Mouse (Mus musculus) intestine, postnatal 0 days (tissue): ENCODE results near the gene Aurkb. TPM values are rescaled to one million over a fixed set of nuclear protein-coding genes. Genes with fewer than 3 reads are reported as not detected.

Experiments
- ATAC-seq: fragments of 200-750 bp; cut with Nextera tagmentation; 2 replicates; pipeline ENCODE4 v1.8.0; 2017; ENCODE audit warnings: mild to moderate bottlenecking, moderate TSS enrichment, moderate library complexity
- H3K27ac ChIP-seq: fragments of 300-500 bp; sonication (generic); 2 replicates; pipeline ENCODE4 v1.5.1; 2014; ENCODE audit warnings: mild to moderate bottlenecking, low read depth, low read length, moderate library complexity
- H3K27me3 ChIP-seq: fragments of 300-500 bp; sonication (generic); replicated peaks from 2 replicates; pipeline ENCODE4 v1.6.1; 2014; ENCODE audit warnings: low read length, mixed read lengths; ENCODE audit not compliant: control insufficient read depth, insufficient read depth
- H3K36me3 ChIP-seq: fragments of 300-500 bp; sonication (generic); 2 replicates; pipeline ENCODE4 v1.6.1; 2014; ENCODE audit warnings: mild to moderate bottlenecking, moderate library complexity; ENCODE audit not compliant: control insufficient read depth, insufficient read depth
- H3K4me1 ChIP-seq: fragments of 300-500 bp; sonication (generic); replicated peaks from 2 replicates; pipeline ENCODE4 v1.6.1; 2014; ENCODE audit warnings: antibody characterized with exemption, low read length, mixed read lengths; ENCODE audit not compliant: control insufficient read depth, insufficient read depth
- H3K4me2 ChIP-seq: fragments of 300-500 bp; sonication (generic); replicated peaks from 2 replicates; pipeline ENCODE4 v1.6.1; 2014; ENCODE audit warnings: low read depth, mild to moderate bottlenecking, moderate library complexity
- H3K4me3 ChIP-seq: fragments of 300-500 bp; sonication (generic); 2 replicates; pipeline ENCODE4 v1.5.1; 2014; ENCODE audit warnings: low read depth, low read length
- H3K9ac ChIP-seq: fragments of 300-500 bp; sonication (generic); 2 replicates; pipeline ENCODE4 v1.6.1; 2014; ENCODE audit warnings: mild to moderate bottlenecking, low read depth, low read length
- H3K9me3 ChIP-seq: fragments of 300-500 bp; sonication (generic); 2 replicates; pipeline ENCODE4 v1.6.1; 2016; ENCODE audit warnings: mixed run types; ENCODE audit not compliant: control insufficient read depth
- CTCF ChIP-seq: sonication (generic); IDR thresholded peaks from 2 replicates; pipeline ENCODE4 v1.5.1; 2016; ENCODE audit warnings: low read depth, mild to moderate bottlenecking, control low read depth, antibody characterized with exemption, moderate library complexity
- WGBS: fragments of 180-500 bp; shearing (Covaris S2); extraction: QIAGEN DNeasy Blood & Tissue Kit; methylation state at CpG from one replicate; pipeline ENCODE4 v1.1.7; 2014; 5-methylcytosine and 5-hydroxymethylcytosine counted together
- polyA plus RNA-seq: library from polyadenylated mRNA; unstranded; fragments of >200 nt; fragmentation: Nextera tagmentation; extraction: Ambion mirVana; gene quantifications from 2 replicates; pipeline ENCODE4 v1.2.1, GENCODE M21; 2015

The Aurkb gene
- polyA plus RNA-seq, 1 experiment from 2014 or later, result 24.3 TPM

- H3K27ac ChIP-seq, result peak within 1 kb of the TSS; percentile 47; the same call in 1 of the 2 replicates
- H3K4me2 ChIP-seq, result peak within 1 kb of the TSS; percentile 74
- no peaks in the 10 kb centered on the region for H3K27me3 ChIP-seq
- 1% methylated on average over 38 of the region's 38 CpGs for WGBS
- H3K36me3 ChIP-seq, result no peaks in the 10 kb centered on the region
- peak within 1 kb of the TSS; percentile 57 for H3K4me3 ChIP-seq
- H3K9me3 ChIP-seq, result no peaks in the 10 kb centered on the region
- peak; percentile 80 for TF ChIP-seq CTCF
- ATAC-seq, result peak; percentile 91
- H3K4me1 ChIP-seq, result 0 out of 2 replicates have a peak, but pooled peaks cover 5% of the 10 kb centered on the region
- peak within 1 kb of the TSS; percentile 63 for H3K9ac ChIP-seq
Observed at GRCm38 (mm10) chr11:69015644-69016441, 29.6 kb upstream of the Aurkb start, which contains the start of gene Ctc1. Ctc1 (plus strand) TSS chr11:69015911.

- 45% methylated on average over 3 of the region's 3 CpGs for WGBS
- Histone ChIP-seq H3K27ac (0 out of 2 replicates have a peak overlapping the region, but pooled peaks have one; percentile 36), H3K27me3 (no peaks in the 10 kb centered on the region), H3K9me3 (no peaks in the 10 kb centered on the region), H3K9ac (peak overlapping the region; percentile 63; the same call in 1 of the 2 replicates), H3K4me1 (0 out of 2 replicates have a peak, but pooled peaks cover 5% of the 10 kb centered on the region), H3K4me3 (peak overlapping the region; percentile 57), H3K4me2 (peak overlapping the region; percentile 74), H3K36me3 (peaks cover under 1% of the 10 kb centered on the region; the same call in 1 of the 2 replicates)
- TF ChIP-seq CTCF, result no peak
- no peak for ATAC-seq
Observed at GRCm38 (mm10) chr11:69016755-69017154, 28.7 kb upstream of the Aurkb start.

DNA sequence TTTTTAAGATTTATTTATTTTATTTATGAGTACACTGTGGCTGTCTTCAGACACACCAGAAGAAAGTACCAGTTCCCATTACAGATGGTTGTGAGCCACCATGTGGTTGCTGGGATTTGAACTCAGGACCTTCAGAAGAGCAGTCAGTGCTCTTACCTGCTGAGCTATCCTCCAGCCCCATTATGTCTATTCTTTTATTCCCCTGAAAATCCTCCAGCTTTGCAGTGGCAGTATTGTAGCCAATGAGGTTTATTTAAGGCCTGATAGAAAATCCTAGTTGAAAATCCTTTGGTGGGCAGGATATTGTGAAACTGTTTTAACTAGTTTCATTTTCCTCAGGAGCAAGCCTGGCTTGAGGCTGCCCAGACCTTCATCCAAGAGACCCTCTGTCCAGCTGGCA is 24.8 kb upstream of the Aurkb start:
- Histone ChIP-seq H3K4me2 (no peak overlapping the region), H3K4me1 (0 out of 2 replicates have a peak, but pooled peaks cover 5% of the 10 kb centered on the region), H3K4me3 (no peak overlapping the region), H3K36me3 (peaks cover 39% of the 10 kb centered on the region), H3K9ac (no peak overlapping the region), H3K27me3 (no peaks in the 10 kb centered on the region), H3K27ac (no peak overlapping the region), H3K9me3 (no peaks in the 10 kb centered on the region)
- ATAC-seq, result no peak
- no peak for TF ChIP-seq CTCF

GRCm38 (mm10) chr11:69026562-69026961 is 18.9 kb upstream of the Aurkb start:
- H3K27me3 ChIP-seq, result no peaks in the 10 kb centered on the region
- ATAC-seq, result no peak
- no peak for TF ChIP-seq CTCF

GRCm38 (mm10) chr11:69028805-69029204 is 16.6 kb upstream of the Aurkb start:
- Histone ChIP-seq H3K4me1 (no peaks in the 10 kb centered on the region), H3K27me3 (no peaks in the 10 kb centered on the region), H3K9ac (no peak overlapping the region), H3K9me3 (no peaks in the 10 kb centered on the region), H3K4me2 (no peak overlapping the region), H3K36me3 (peaks cover 81% of the 10 kb centered on the region), H3K27ac (no peak overlapping the region), H3K4me3 (no peak overlapping the region)
- peak; percentile 60 for TF ChIP-seq CTCF
- 72% methylated on average over 2 of the region's 2 CpGs for WGBS
- 0 out of 2 replicates have a peak, but pooled peaks have one; percentile 45 for ATAC-seq

More at GRCm38 (mm10) chr11:69026562-69026961, 18.9 kb upstream of the Aurkb start:
- WGBS, result 92% methylated on average over 3 of the region's 3 CpGs
- no peaks in the 10 kb centered on the region for H3K4me1 ChIP-seq
- H3K4me3 ChIP-seq, result no peak overlapping the region
- no peak overlapping the region for H3K4me2 ChIP-seq
- no peak overlapping the region for H3K9ac ChIP-seq
- no peaks in the 10 kb centered on the region for H3K9me3 ChIP-seq
- H3K36me3 ChIP-seq, result peaks cover 91% of the 10 kb centered on the region
- no peak overlapping the region for H3K27ac ChIP-seq

GRCm38 (mm10) chr11:69033552-69033951 is 11.9 kb upstream of the Aurkb start:
- 73% methylated on average over 9 of the region's 9 CpGs for WGBS

More at GRCm38 (mm10) chr11:69033552-69033951, 11.9 kb upstream of the Aurkb start:
- no peak for ATAC-seq
- Histone ChIP-seq H3K4me2 (no peak overlapping the region), H3K27me3 (no peaks in the 10 kb centered on the region), H3K36me3 (peaks cover 40% of the 10 kb centered on the region), H3K9me3 (no peaks in the 10 kb centered on the region), H3K4me1 (peaks cover 2% of the 10 kb centered on the region; the same call in 1 of the 2 replicates), H3K4me3 (no peak overlapping the region), H3K9ac (no peak overlapping the region), H3K27ac (no peak overlapping the region)
- no peak for TF ChIP-seq CTCF
